Mouse (Mus musculus): ENCODE measurements around the gene Tmem213.
A peak's percentile ranks its signal among the peaks of the same experiment; 100 is the strongest.

Tmem213 gene

GRCm38 (mm10) chr6:38109160-38109795, at the start of gene Tmem213:
Tmem213 (plus strand) TSS chr6:38109255.
- DNase-seq (ENCODE audit: extremely low spot score) = no peak

- no peak for DNase-seq (ENCODE audit: extremely low spot score)
Observed at GRCm38 (mm10) chr6:38064621-38065020, 44.4 kb upstream of the Tmem213 start.

GRCm38 (mm10) chr6:38065122-38065500, 43.9 kb upstream of the Tmem213 start:
- no peak for DNase-seq (ENCODE audit: extremely low spot score)

GRCm38 (mm10) chr6:38065501-38066122, 43.4 kb upstream of the Tmem213 start:
- DNase-seq (ENCODE audit: extremely low spot score) = no peak

- peak; percentile 67 for DNase-seq (ENCODE audit: extremely low spot score)
Observed at GRCm38 (mm10) chr6:38066215-38066614, 42.8 kb upstream of the Tmem213 start.

GRCm38 (mm10) chr6:38071256-38071655, 37.8 kb upstream of the Tmem213 start:
- DNase-seq (ENCODE audit: extremely low spot score) = no peak

GRCm38 (mm10) chr6:38072137-38072796, 36.8 kb upstream of the Tmem213 start:
- no peak for DNase-seq (ENCODE audit: extremely low spot score)

- no peak for DNase-seq (ENCODE audit: extremely low spot score)
Observed at GRCm38 (mm10) chr6:38073592-38073991, 35.5 kb upstream of the Tmem213 start.

- no peak for DNase-seq (ENCODE audit: extremely low spot score)
Observed at GRCm38 (mm10) chr6:38080364-38080763, 28.7 kb upstream of the Tmem213 start.

GRCm38 (mm10) chr6:38081727-38082341, 27.2 kb upstream of the Tmem213 start:
- no peak for DNase-seq (ENCODE audit: extremely low spot score)

GRCm38 (mm10) chr6:38083204-38083603, 25.9 kb upstream of the Tmem213 start:
- DNase-seq (ENCODE audit: extremely low spot score) = no peak

- no peak for DNase-seq (ENCODE audit: extremely low spot score)
Observed at GRCm38 (mm10) chr6:38087242-38088026, 21.6 kb upstream of the Tmem213 start.

GRCm38 (mm10) chr6:38092539-38092938, 16.5 kb upstream of the Tmem213 start:
- no peak for DNase-seq (ENCODE audit: extremely low spot score)

GRCm38 (mm10) chr6:38094701-38095100, 14.4 kb upstream of the Tmem213 start:
- DNase-seq (ENCODE audit: extremely low spot score) = no peak

GRCm38 (mm10) chr6:38096961-38097370, 12.1 kb upstream of the Tmem213 start:
- no peak for DNase-seq (ENCODE audit: extremely low spot score)

- DNase-seq (ENCODE audit: extremely low spot score) = no peak
Observed at GRCm38 (mm10) chr6:38102216-38102795, 6.7 kb upstream of the Tmem213 start.

- DNase-seq (ENCODE audit: extremely low spot score) = no peak
Observed at GRCm38 (mm10) chr6:38103775-38104174, 5.3 kb upstream of the Tmem213 start.

- DNase-seq (ENCODE audit: extremely low spot score) = no peak
Observed at GRCm38 (mm10) chr6:38105924-38106323, 3.1 kb upstream of the Tmem213 start.

GRCm38 (mm10) chr6:38108449-38108848, 606 bp upstream of the Tmem213 start:
- no peak for DNase-seq (ENCODE audit: extremely low spot score)

- DNase-seq (ENCODE audit: extremely low spot score) = no peak
Observed at GRCm38 (mm10) chr6:38109871-38110270, 816 bp downstream of the Tmem213 start.

- no peak for DNase-seq (ENCODE audit: extremely low spot score)
Observed at GRCm38 (mm10) chr6:38110859-38111258, 1.8 kb downstream of the Tmem213 start.
